Mouse (Mus musculus) G1E (cell line): Measurements from ENCODE around the gene Wdr66.

Experiments
- CTCF ChIP-seq: IDR thresholded peaks from 2 replicates; pipeline ENCODE4 v1.5.1; 2012; ENCODE audit warnings: low read depth, low read length, inconsistent platforms, mixed read lengths
- GATA1 ChIP-seq: IDR thresholded peaks from 2 replicates; pipeline ENCODE4 v1.6.1; 2012; ENCODE audit warnings: borderline replicate concordance, low read length, inconsistent platforms, mixed read lengths
- TAL1 ChIP-seq: conservative IDR thresholded peaks from 2 replicates; pipeline ENCODE4 v1.6.1; 2012; ENCODE audit warnings: low read depth, low read length, inconsistent platforms, mixed read lengths

DNA sequence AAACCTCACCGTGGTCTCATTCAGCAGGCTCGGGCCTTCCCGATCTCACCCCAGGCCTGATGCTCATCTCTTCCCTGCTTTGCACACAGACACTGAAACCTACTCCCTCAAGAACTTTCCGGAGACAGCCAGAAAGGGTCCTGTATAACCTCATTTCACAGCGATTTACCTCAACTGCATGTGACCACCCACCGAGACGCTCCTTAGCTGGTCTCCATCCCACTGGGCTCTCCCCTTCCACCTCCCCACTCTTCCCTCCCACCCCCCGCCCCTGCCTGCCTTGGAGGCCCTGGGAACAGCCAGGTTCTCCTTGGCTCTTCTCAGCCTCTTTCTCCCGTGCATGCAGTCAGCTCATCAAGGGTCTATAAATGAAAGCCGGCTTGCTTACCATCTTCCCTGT lies 57.9 kb downstream of the Wdr66 start:
- no peak for TF ChIP-seq CTCF
- no peak for TF ChIP-seq TAL1
- no peak for TF ChIP-seq GATA1
